Mouse (Mus musculus) heart, embryonic 16.5 days (tissue): ENCODE results near the gene Cfl1. TPM values are rescaled to one million over a fixed set of nuclear protein-coding genes. Genes with fewer than 3 reads are reported as not detected.

Source experiments
- ATAC-seq: fragments of 200-750 bp; cut with Nextera tagmentation; replicated peaks from 2 replicates; pipeline ENCODE4 v1.8.0; 2017; ENCODE audit warnings: moderate number of reproducible peaks; ENCODE audit not compliant: insufficient read depth, low FRiP score; ENCODE audit errors: extremely low read depth
- H3K27ac ChIP-seq: fragments of 300-500 bp; sonication (generic); 2 replicates; pipeline ENCODE4 v1.5.1; 2014; ENCODE audit warnings: mild to moderate bottlenecking, low read length, control low read depth, moderate library complexity
- H3K27me3 ChIP-seq: fragments of 300-500 bp; sonication (generic); 2 replicates; pipeline ENCODE4 v1.6.1; 2014; ENCODE audit warnings: low read length, mixed read lengths; ENCODE audit not compliant: control insufficient read depth, insufficient read depth
- H3K36me3 ChIP-seq: fragments of 300-500 bp; sonication (generic); 2 replicates; pipeline ENCODE4 v1.6.1; 2014; ENCODE audit not compliant: control insufficient read depth, insufficient read depth
- H3K4me1 ChIP-seq: fragments of 300-500 bp; sonication (generic); 2 replicates; pipeline ENCODE4 v1.6.1; 2014; ENCODE audit warnings: low read length, mixed read lengths; ENCODE audit not compliant: control insufficient read depth, insufficient read depth
- H3K4me2 ChIP-seq: fragments of 300-500 bp; sonication (generic); 2 replicates; pipeline ENCODE4 v1.6.1; 2014; ENCODE audit warnings: low read depth, mild to moderate bottlenecking, control low read depth, low read length
- H3K4me3 ChIP-seq: fragments of 300-500 bp; sonication (generic); 2 replicates; pipeline ENCODE4 v1.5.1; 2014; ENCODE audit warnings: mild to moderate bottlenecking, control low read depth, low read length
- H3K9ac ChIP-seq: fragments of 300-500 bp; sonication (generic); 2 replicates; pipeline ENCODE4 v1.6.1; 2014; ENCODE audit warnings: low read length, control low read depth
- H3K9me3 ChIP-seq: fragments of 300-500 bp; sonication (generic); replicated peaks from 2 replicates; pipeline ENCODE4 v1.6.1; 2016; ENCODE audit warnings: low read length; ENCODE audit not compliant: control insufficient read depth
- WGBS: fragments of 180-500 bp; shearing (Covaris S2); extraction: QIAGEN DNeasy Blood & Tissue Kit; methylation state at CpG from one replicate; pipeline ENCODE4 v1.1.7; 2014; 5-methylcytosine and 5-hydroxymethylcytosine counted together
- polyA plus RNA-seq: library from polyadenylated mRNA; unstranded; fragments of >200 nt; fragmentation: Nextera tagmentation; extraction: Ambion mirVana; gene quantifications from 2 replicates; pipeline ENCODE4 v1.2.1, GENCODE M21; 2015

Gene Cfl1
- polyA plus RNA-seq, 1 experiment from 2014 or later, result 1,829 TPM

DNA sequence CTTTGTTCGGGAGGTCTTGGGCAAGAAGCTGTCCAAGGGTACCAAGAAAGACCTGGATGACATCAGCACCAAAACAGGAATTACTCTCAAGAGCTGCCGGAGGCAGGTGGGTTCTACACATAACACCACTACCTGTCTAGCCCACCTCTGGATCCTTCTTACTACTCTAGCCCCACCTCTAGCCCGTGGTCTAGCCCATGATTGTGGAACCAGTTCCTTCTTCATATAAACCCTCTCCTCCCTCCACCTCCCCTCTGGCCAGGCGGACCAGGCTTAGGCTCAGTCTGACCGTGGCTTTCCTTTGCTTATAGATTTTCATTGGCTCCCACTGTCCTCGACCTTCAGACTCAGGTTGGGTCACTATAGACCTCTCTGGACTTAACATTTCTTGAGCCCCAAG is 28.8 kb upstream of the Cfl1 start:
- Histone ChIP-seq H3K4me2 (peak overlapping the region; percentile 93), H3K4me3 (peak overlapping the region; percentile 87), H3K4me1 (peaks cover 26% of the 10 kb centered on the region), H3K36me3 (peaks cover 25% of the 10 kb centered on the region), H3K9me3 (no peaks in the 10 kb centered on the region), H3K9ac (peak overlapping the region; percentile 88), H3K27ac (no peak overlapping the region), H3K27me3 (no peaks in the 10 kb centered on the region)
- 84% methylated on average over 6 of the region's 6 CpGs for WGBS
- ATAC-seq, result no peak

GRCm38 (mm10) chr19:5463212-5463611 is 27.0 kb upstream of the Cfl1 start:
- ATAC-seq, result no peak
- peaks cover 33% of the 10 kb centered on the region for H3K36me3 ChIP-seq
- no peak overlapping the region for H3K27ac ChIP-seq
- peaks cover 19% of the 10 kb centered on the region for H3K4me1 ChIP-seq
- H3K4me2 ChIP-seq, result no peak overlapping the region
- H3K9me3 ChIP-seq, result no peaks in the 10 kb centered on the region
- no peak overlapping the region for H3K4me3 ChIP-seq
- H3K27me3 ChIP-seq, result no peaks in the 10 kb centered on the region
- H3K9ac ChIP-seq, result no peak overlapping the region
- 89% methylated on average over 9 of the region's 9 CpGs for WGBS

DNA sequence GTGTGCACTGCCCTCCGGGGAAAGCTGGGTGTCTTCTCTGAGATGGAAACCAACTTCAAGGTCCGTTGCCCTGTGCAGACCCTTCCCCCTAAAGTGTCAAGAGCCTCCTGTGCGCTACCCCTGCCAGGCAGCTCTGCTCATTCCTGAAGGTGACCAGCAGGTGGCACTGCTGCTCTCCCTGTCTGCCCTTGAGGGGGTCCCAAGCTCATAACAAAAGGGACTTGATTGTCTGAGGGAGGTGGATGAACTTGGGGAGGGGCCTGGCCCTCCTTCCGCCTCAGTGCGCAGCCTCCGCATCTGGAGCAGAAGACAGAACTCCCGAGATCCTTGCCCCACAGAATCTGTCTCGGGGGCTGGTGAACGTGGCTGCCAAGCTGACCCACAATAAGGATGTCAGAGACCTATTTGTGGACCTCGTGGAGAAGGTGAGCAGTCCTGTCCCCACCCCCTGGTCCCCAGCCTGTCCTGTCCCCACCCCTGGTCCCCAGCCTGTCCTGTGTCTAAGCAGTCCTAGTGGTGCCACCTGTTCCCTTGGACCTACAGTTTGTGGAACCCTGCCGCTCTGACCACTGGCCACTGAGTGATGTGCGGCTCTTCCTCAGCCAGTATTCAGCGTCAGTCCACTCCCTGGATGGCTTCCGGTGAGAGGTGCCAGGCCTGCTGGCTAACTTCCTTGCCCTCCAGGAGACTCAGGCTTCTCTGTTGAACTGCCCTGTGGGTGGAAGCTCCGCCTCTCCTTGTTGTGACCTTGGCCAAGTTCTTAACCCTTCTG is 26.3 kb upstream of the Cfl1 start:
- Histone ChIP-seq H3K4me3 (peak overlapping the region; percentile 49), H3K27ac (peak overlapping the region; percentile 93), H3K9ac (peak overlapping the region; percentile 75), H3K36me3 (peaks cover 33% of the 10 kb centered on the region), H3K27me3 (no peaks in the 10 kb centered on the region), H3K4me1 (peaks cover 18% of the 10 kb centered on the region), H3K4me2 (peak overlapping the region; percentile 58), H3K9me3 (no peaks in the 10 kb centered on the region)
- peak; percentile 66 for ATAC-seq
- WGBS, result 33% methylated on average over 15 of the region's 15 CpGs

GRCm38 (mm10) chr19:5465037-5465436 is 25.2 kb upstream of the Cfl1 start:
- Histone ChIP-seq H3K9ac (peak overlapping the region; percentile 75; the same call in 1 of the 2 replicates), H3K27ac (peak overlapping the region; percentile 93), H3K4me2 (peak overlapping the region; percentile 58), H3K9me3 (no peaks in the 10 kb centered on the region), H3K4me1 (peaks cover 18% of the 10 kb centered on the region), H3K4me3 (peak overlapping the region; percentile 49), H3K36me3 (peaks cover 33% of the 10 kb centered on the region), H3K27me3 (no peaks in the 10 kb centered on the region)
- 95% methylated on average over 8 of the region's 8 CpGs for WGBS
- no peak for ATAC-seq

DNA sequence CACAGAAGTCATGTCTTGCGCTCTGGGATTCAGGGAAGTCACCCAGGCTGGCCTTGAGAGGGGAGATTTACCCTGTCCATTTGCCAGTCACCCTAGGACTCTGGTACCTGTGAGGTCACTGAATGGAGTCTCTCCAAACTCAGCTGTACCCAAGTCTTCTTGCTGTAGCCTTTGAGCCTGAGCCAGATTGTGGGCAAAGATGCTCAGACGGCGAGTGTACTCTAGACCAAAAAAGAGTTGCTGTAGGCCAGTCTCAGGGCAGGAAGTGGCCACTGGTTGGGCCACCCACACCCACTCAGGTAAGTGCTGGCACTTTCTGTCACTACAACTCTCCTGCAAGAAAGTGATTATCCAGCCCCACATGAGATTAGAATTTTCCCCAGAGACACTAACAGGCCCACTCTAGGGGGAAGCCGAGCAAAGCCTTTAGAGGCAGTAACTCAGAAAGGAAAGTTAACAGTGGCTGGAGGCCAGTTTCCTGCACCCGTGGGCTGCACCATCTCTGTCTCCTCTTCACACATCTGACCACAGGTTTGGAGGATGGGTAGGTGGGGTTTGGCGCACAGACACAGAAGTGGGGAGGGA is 23.2 kb upstream of the Cfl1 start:
- H3K4me3 ChIP-seq, result no peak overlapping the region
- H3K9me3 ChIP-seq, result no peaks in the 10 kb centered on the region
- ATAC-seq, result no peak
- no peak overlapping the region for H3K9ac ChIP-seq
- 81% methylated on average over 6 of the region's 6 CpGs for WGBS
- no peaks in the 10 kb centered on the region for H3K27me3 ChIP-seq
- H3K4me1 ChIP-seq, result peaks cover 10% of the 10 kb centered on the region
- no peak overlapping the region for H3K27ac ChIP-seq
- H3K4me2 ChIP-seq, result no peak overlapping the region
- peaks cover 33% of the 10 kb centered on the region for H3K36me3 ChIP-seq

DNA sequence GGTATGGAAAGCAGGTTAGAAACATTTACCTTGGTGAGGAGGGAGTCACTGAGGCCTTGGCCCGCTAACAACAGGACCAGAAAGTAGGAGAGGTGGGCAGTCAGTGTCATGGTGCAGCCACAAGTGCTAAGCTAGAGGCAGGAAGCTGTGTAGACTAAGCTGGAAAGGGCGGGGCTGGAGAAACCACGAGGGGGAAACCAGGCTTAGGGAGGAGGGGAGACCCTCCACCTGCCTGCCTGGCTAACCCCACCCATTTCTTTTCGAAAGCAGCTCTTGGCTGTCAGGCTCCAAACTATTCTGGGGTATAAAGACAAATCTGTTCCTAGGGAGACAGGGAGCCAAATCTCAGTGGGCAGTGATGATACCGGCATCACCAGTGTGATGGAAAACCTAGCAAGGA is 21.9 kb upstream of the Cfl1 start, which contains the start of gene Ctsw:
TSS of gene Ctsw (minus strand) at position 134 of the 400 bp plus-strand sequence.
- peaks cover 28% of the 10 kb centered on the region for H3K36me3 ChIP-seq
- H3K4me2 ChIP-seq, result no peak within 1 kb of the TSS
- H3K9ac ChIP-seq, result 0 out of 2 replicates have a peak within 1 kb of the TSS, but pooled peaks have one; percentile 25
- no peak within 1 kb of the TSS for H3K27ac ChIP-seq
- peaks cover 10% of the 10 kb centered on the region for H3K4me1 ChIP-seq
- H3K4me3 ChIP-seq, result no peak within 1 kb of the TSS
- H3K27me3 ChIP-seq, result no peaks in the 10 kb centered on the region
- WGBS, result 48% methylated on average over 5 of the region's 5 CpGs
- no peaks in the 10 kb centered on the region for H3K9me3 ChIP-seq
- ATAC-seq, result no peak

DNA sequence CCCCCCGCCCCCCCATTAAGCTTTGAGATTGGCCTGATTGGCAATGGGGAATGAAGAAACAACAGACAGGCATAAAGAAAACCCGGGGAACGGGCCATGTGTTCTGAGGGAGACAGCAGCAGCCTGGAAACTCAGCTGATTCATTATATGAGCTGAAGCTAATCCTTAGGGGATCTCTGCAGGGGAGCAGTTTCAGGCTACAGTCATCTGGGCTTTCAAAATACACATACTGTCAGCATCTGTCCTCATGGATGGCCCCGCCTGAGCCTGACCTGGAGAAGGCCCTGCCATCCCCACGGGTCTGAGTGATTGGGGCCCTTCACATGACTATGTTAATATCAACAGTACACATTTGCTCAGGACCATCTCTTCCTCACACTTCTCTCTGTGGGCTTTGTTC is 18.4 kb upstream of the Cfl1 start:
- H3K9ac ChIP-seq, result no peak overlapping the region
- no peak for ATAC-seq
- 49% methylated on average over 5 of the region's 5 CpGs for WGBS

DNA sequence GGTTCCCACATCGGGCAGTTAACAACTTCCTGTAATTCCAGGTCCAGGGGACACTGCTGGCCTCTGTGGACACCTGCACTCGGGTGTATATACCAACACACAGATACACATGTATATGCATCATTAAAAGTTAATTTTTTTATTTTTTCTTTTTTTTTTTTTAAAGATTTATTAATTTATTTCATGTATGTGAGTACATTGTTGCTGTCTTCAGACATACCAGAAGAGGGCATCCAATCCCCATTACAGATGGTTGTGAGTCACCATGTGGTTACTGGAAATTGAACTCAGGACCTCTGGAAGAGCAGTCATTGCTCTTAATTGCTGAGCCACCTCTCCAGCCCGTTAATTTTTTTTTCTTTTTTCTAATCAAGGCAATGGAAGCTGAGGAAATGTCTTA is 17.4 kb upstream of the Cfl1 start:
- Histone ChIP-seq H3K9ac (no peak overlapping the region), H3K27ac (no peak overlapping the region), H3K9me3 (no peaks in the 10 kb centered on the region), H3K36me3 (no peaks in the 10 kb centered on the region; the same call in 1 of the 2 replicates), H3K27me3 (no peaks in the 10 kb centered on the region), H3K4me3 (no peak overlapping the region), H3K4me2 (no peak overlapping the region), H3K4me1 (peaks cover 8% of the 10 kb centered on the region)
- no peak for ATAC-seq
- whole genome bisulfite sequencing, result 77% methylated on average over 3 of the region's 3 CpGs

More for the DNA sequence above, 18.4 kb upstream of the Cfl1 start:
- Histone ChIP-seq H3K27ac (no peak overlapping the region), H3K27me3 (no peaks in the 10 kb centered on the region), H3K9me3 (no peaks in the 10 kb centered on the region), H3K4me1 (peaks cover 8% of the 10 kb centered on the region), H3K4me2 (no peak overlapping the region), H3K4me3 (no peak overlapping the region), H3K36me3 (peaks cover 6% of the 10 kb centered on the region; the same call in 1 of the 2 replicates)

DNA sequence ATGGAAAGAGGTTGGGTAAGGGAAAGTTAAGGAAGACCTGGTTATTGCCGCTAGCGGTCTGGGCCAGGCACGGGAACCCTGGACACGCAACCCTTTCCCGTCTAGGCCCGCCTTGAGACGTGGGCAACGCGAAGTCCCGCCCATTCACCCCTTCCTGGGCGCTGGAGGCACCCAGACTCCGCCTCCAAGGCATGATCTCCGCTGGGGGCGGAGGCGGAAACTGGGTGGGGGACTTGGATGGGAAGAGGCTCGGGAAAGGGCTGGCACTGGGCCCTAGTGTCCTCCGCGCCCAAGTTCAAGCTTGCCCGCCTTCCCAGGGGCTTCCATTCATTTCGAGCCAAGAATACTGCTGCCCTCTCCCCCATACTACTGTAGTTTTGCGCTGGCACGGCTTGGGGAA is 16.5 kb upstream of the Cfl1 start, which contains the start of gene Efemp2:
TSS of gene Efemp2 (plus strand) at position 235 of the 400 bp plus-strand sequence.
- no peaks in the 10 kb centered on the region for H3K9me3 ChIP-seq
- no peaks in the 10 kb centered on the region; the same call in 1 of the 2 replicates for H3K36me3 ChIP-seq
- peak within 1 kb of the TSS; percentile 72 for H3K4me3 ChIP-seq
- H3K27ac ChIP-seq, result peak within 1 kb of the TSS; percentile 86
- peak within 1 kb of the TSS; percentile 97 for H3K4me2 ChIP-seq
- ATAC-seq, result peak; percentile 73
- H3K9ac ChIP-seq, result peak within 1 kb of the TSS; percentile 90
- H3K27me3 ChIP-seq, result no peaks in the 10 kb centered on the region
- 2% methylated on average over 22 of the region's 22 CpGs for WGBS
- peaks cover 8% of the 10 kb centered on the region for H3K4me1 ChIP-seq
